Mouse (Mus musculus): ENCODE measurements at regions not wholly inside any gene's neighbourhood (a gene's known extent, or its start where the extent isn't known, plus 50 kb on each side); places are given as distances from the start of the nearest gene placed in this dataset.

- TF ChIP-seq CTCF (IDR thresholded peaks at IDR 0.05; ENCODE audit: low read depth): no peak
- no peak for TF ChIP-seq EP300 (IDR thresholded peaks at IDR 0.05; ENCODE audit: low read depth)
These were observed 1277.8 kb upstream of the Tacstd2 start for GRCm38 (mm10) chr6:68813346-68813745.

All from liver, postnatal 0 days (tissue).